Mouse (Mus musculus): ENCODE measurements around the gene Npas2. TPM values are rescaled to one million over a fixed set of nuclear protein-coding genes. Genes with fewer than 3 reads are reported as not detected.
A peak's percentile ranks its signal among the peaks of the same experiment; 100 is the strongest.

The Npas2 gene
- polyA plus RNA-seq, 1 experiment, result 4.5 TPM

GRCm38 (mm10) chr1:39340647-39341046 lies 147.1 kb downstream of the Npas2 start:
- WGBS, result 18% methylated on average over 8 of the region's 8 CpGs

DNA sequence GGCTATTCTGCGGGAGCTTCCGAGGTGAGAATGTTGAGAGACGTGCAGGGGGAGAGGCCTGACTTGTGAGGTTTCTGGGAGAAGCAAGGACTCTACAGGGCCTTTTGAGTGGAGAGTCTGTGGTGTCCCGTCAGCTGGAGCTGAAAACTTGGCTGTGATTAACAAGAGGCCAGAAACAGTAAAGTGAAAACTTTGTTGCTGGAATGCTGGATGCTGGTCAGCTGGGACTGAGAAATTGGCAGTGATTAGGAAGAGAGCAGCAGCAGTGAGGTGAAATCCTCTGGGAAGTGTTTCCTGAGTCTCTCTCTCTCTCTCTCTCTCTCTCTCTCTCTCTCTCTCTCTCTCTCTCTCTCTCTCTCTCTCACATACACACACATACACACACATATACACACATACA lies 148.3 kb downstream of the Npas2 start:
- Histone ChIP-seq H3K27me3 (replicated peaks; ENCODE audit: control insufficient read depth, insufficient read depth, low read length) (no peaks in the 10 kb centered on the region), H3K4me1 (ENCODE audit: control insufficient read depth, insufficient read depth, low read length) (no peaks in the 10 kb centered on the region), H3K4me3 (ENCODE audit: insufficient read depth, low read depth, low read length) (no peak overlapping the region), H3K27ac (ENCODE audit: insufficient read depth, low read depth, low read length) (no peak overlapping the region), H3K36me3 (ENCODE audit: control insufficient read depth, insufficient read depth, low read length) (no peaks in the 10 kb centered on the region)
- TF ChIP-seq POLR2A (IDR thresholded peaks at IDR 0.05; ENCODE audit: low read depth, low read length) (no peak), CTCF (conservative IDR thresholded peaks at IDR 0.05; ENCODE audit: insufficient read depth, insufficient read length, low read depth, low read length) (no peak)
- no peak for DNase-seq
- 85% methylated on average over 4 of the region's 4 CpGs for WGBS

More at GRCm38 (mm10) chr1:39340647-39341046, 147.1 kb downstream of the Npas2 start:
- no peaks in the 10 kb centered on the region for H3K4me1 ChIP-seq (ENCODE audit: control insufficient read depth, insufficient read depth, low read length)
- H3K36me3 ChIP-seq (ENCODE audit: control insufficient read depth, insufficient read depth, low read length), result no peaks in the 10 kb centered on the region
- H3K27ac ChIP-seq (ENCODE audit: insufficient read depth, low read depth, low read length), result no peak overlapping the region
- DNase-seq, result peak; percentile 75
- H3K27me3 ChIP-seq (replicated peaks; ENCODE audit: control insufficient read depth, insufficient read depth, low read length), result no peaks in the 10 kb centered on the region
- no peak for TF ChIP-seq POLR2A (IDR thresholded peaks at IDR 0.05; ENCODE audit: low read depth, low read length)
- TF ChIP-seq CTCF (conservative IDR thresholded peaks at IDR 0.05; ENCODE audit: insufficient read depth, insufficient read length, low read depth, low read length), result peak; percentile 84
- no peak overlapping the region for H3K4me3 ChIP-seq (ENCODE audit: insufficient read depth, low read depth, low read length)

DNA sequence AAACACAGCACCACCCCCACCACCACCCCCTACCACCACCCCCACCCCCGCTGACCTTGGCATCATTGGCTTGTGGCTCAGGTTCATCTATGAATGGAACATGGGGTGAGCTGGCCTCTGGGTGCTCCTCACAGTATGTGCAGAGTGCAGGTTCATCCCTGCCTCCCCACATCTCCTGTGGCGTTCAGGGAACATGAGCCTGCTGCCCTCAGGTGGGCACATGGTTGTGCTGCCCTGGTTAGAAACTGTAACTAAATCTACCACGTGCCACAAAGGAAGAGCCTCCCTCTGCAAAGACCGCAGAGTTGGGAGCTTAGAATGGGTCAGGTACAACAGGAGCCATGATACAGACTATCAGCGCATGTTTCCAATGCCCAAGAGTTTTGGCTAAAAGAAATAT lies 149.7 kb downstream of the Npas2 start:
- 79% methylated on average over 5 of the region's 5 CpGs for WGBS
- no peaks in the 10 kb centered on the region for H3K36me3 ChIP-seq (ENCODE audit: control insufficient read depth, insufficient read depth, low read length)
- H3K4me1 ChIP-seq (ENCODE audit: control insufficient read depth, insufficient read depth, low read length), result no peaks in the 10 kb centered on the region
- DNase-seq, result no peak
- no peaks in the 10 kb centered on the region for H3K27me3 ChIP-seq (replicated peaks; ENCODE audit: control insufficient read depth, insufficient read depth, low read length)
- no peak overlapping the region for H3K27ac ChIP-seq (ENCODE audit: insufficient read depth, low read depth, low read length)
- H3K4me3 ChIP-seq (ENCODE audit: insufficient read depth, low read depth, low read length), result no peak overlapping the region
- TF ChIP-seq CTCF (conservative IDR thresholded peaks at IDR 0.05; ENCODE audit: insufficient read depth, insufficient read length, low read depth, low read length), result no peak

DNA sequence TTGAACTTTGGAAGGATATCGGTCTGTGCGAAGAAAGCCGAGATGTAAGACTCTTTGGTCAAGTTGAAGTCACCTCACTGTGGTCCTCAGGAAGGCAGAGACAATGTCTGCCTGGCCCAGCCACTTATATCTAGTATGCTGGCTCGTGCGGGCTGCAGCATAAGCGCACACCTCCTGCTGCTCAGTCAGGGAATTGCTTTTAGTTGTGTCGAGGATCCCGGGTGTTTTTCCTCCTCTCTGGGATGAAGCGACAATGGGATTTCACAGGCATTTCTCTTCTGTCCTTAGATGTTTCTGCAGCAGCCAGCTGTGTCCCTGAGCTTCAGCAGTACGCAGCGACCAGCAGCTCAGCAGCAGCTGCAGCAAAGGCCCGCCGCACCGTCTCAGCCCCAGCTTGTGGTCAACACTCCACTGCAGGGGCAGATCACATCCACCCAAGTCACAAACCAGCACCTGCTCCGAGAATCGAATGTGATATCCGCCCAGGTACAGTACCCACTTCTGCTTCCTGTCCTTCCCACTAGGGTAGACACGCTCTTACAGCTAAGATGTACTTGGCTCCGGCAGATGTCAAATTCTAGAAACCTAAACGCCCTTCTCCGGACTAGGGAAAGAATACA lies 151.6 kb downstream of the Npas2 start:
- 73% methylated on average over 21 of the region's 21 CpGs for WGBS
- no peaks in the 10 kb centered on the region for H3K36me3 ChIP-seq (ENCODE audit: control insufficient read depth, insufficient read depth, low read length)
- no peak for DNase-seq
- H3K4me3 ChIP-seq (ENCODE audit: insufficient read depth, low read depth, low read length), result no peak overlapping the region
- no peaks in the 10 kb centered on the region for H3K27me3 ChIP-seq (replicated peaks; ENCODE audit: control insufficient read depth, insufficient read depth, low read length)
- H3K4me1 ChIP-seq (ENCODE audit: control insufficient read depth, insufficient read depth, low read length), result no peaks in the 10 kb centered on the region
- TF ChIP-seq CTCF (conservative IDR thresholded peaks at IDR 0.05; ENCODE audit: insufficient read depth, insufficient read length, low read depth, low read length) (no peak), POLR2A (IDR thresholded peaks at IDR 0.05; ENCODE audit: low read depth, low read length) (no peak)
- no peak overlapping the region for H3K27ac ChIP-seq (ENCODE audit: insufficient read depth, low read depth, low read length)

- 87% methylated on average over 1 of the region's 1 CpGs for WGBS
- TF ChIP-seq POLR2A (IDR thresholded peaks at IDR 0.05; ENCODE audit: low read depth, low read length) (no peak), CTCF (conservative IDR thresholded peaks at IDR 0.05; ENCODE audit: insufficient read depth, insufficient read length, low read depth, low read length) (no peak)
- DNase-seq, result no peak
Measured at GRCm38 (mm10) chr1:39349001-39349400, 155.5 kb downstream of the Npas2 start.

GRCm38 (mm10) chr1:39349427-39349826 lies 155.9 kb downstream of the Npas2 start:
- Histone ChIP-seq H3K4me3 (ENCODE audit: insufficient read depth, low read depth, low read length) (no peak overlapping the region), H3K27ac (ENCODE audit: insufficient read depth, low read depth, low read length) (no peak overlapping the region), H3K4me1 (ENCODE audit: control insufficient read depth, insufficient read depth, low read length) (no peaks in the 10 kb centered on the region), H3K27me3 (replicated peaks; ENCODE audit: control insufficient read depth, insufficient read depth, low read length) (no peaks in the 10 kb centered on the region), H3K36me3 (ENCODE audit: control insufficient read depth, insufficient read depth, low read length) (no peaks in the 10 kb centered on the region)
- TF ChIP-seq CTCF (conservative IDR thresholded peaks at IDR 0.05; ENCODE audit: insufficient read depth, insufficient read length, low read depth, low read length), result no peak
- no peak for TF ChIP-seq POLR2A (IDR thresholded peaks at IDR 0.05; ENCODE audit: low read depth, low read length)
- DNase-seq, result no peak
- 76% methylated on average over 7 of the region's 7 CpGs for WGBS

More at GRCm38 (mm10) chr1:39349001-39349400, 155.5 kb downstream of the Npas2 start:
- H3K4me1 ChIP-seq (ENCODE audit: control insufficient read depth, insufficient read depth, low read length), result no peaks in the 10 kb centered on the region
- no peaks in the 10 kb centered on the region for H3K36me3 ChIP-seq (ENCODE audit: control insufficient read depth, insufficient read depth, low read length)
- H3K27ac ChIP-seq (ENCODE audit: insufficient read depth, low read depth, low read length), result no peak overlapping the region
- H3K27me3 ChIP-seq (replicated peaks; ENCODE audit: control insufficient read depth, insufficient read depth, low read length), result no peaks in the 10 kb centered on the region
- no peak overlapping the region for H3K4me3 ChIP-seq (ENCODE audit: insufficient read depth, low read depth, low read length)

DNA sequence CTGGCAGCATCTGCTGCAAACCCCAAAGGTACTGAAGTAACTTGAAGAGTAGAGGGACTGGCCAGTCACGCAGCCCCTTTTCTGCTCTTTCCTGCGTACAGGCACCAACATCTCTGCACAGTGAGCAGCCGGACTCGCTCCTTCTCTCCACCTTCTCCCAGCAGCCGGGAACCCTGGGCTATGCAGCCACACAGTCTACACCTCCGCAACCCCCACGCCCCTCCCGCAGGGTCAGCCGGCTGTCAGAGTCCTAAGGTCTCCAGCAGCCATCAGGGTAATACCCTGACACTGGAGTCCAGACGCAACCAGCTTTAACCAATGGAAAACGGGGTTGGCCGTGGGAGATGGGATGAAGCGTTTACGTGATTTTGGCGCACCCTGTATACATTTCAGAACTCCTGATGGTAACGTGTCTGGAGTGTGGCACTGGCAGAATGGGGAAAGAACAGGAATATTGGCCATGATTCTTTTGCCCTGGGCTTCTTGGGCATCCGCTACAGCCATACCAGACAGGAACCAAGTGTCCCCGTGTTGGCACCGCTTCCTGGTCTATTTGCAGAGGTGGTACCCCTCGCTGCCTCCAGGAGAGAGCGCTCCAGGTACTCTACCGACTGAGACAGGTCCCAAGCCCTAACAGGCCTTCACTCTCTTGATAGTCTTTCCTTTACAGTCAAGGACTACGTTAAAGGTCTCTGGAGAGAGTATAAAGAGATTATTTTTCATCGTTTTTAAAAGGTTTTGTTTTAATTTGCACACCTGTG lies 168.4 kb downstream of the Npas2 start:
- no peak overlapping the region for H3K4me3 ChIP-seq (ENCODE audit: insufficient read depth, low read depth, low read length)
- 49% methylated on average over 24 of the region's 24 CpGs for WGBS
- H3K27ac ChIP-seq (ENCODE audit: insufficient read depth, low read depth, low read length), result no peak overlapping the region

More for the DNA sequence above, 168.4 kb downstream of the Npas2 start:
- Histone ChIP-seq H3K4me1 (ENCODE audit: control insufficient read depth, insufficient read depth, low read length) (no peaks in the 10 kb centered on the region), H3K36me3 (ENCODE audit: control insufficient read depth, insufficient read depth, low read length) (no peaks in the 10 kb centered on the region), H3K27me3 (replicated peaks; ENCODE audit: control insufficient read depth, insufficient read depth, low read length) (no peaks in the 10 kb centered on the region)
- no peak for TF ChIP-seq POLR2A (IDR thresholded peaks at IDR 0.05; ENCODE audit: low read depth, low read length)
- TF ChIP-seq CTCF (conservative IDR thresholded peaks at IDR 0.05; ENCODE audit: insufficient read depth, insufficient read length, low read depth, low read length), result no peak
- DNase-seq, result no peak

All from kidney, adult 2 months (tissue).